Mouse (Mus musculus): ENCODE data around the gene Npas3.

DNA sequence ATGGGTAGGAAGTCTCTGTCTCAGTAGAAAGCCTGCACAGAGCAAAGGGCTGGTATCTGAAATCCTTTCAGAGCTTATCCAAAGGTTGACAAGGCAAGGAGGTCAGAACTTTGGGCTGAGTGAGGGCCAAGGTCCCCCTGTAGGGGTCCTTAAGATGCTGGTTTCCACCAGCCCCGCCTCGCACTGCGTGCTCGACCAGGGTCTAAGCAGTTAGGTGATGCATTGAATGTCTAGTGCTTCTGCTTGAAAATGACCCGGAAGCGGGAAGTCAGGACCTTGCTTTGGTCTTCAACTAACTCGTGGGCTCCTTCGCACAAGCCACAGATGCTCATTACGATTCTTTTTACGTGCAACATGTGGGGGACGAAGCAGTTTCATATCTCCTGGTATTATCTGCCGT is 2.3 kb upstream of the Npas3 start:
- TF ChIP-seq POLR2A (IDR thresholded peaks at IDR 0.05; ENCODE audit: insufficient read depth, low read depth, low read length) (no peak), CTCF (IDR thresholded peaks at IDR 0.05) (no peak), EP300 (IDR thresholded peaks at IDR 0.05; ENCODE audit: insufficient read depth, low read depth, low read length) (no peak)

Data from heart, adult 2 months (tissue).